Mouse (Mus musculus) layer of hippocampus, postnatal 10 days (tissue): ENCODE data around the gene Dnm1. TPM values are rescaled to one million over a fixed set of nuclear protein-coding genes. Genes with fewer than 3 reads are reported as not detected.

Experiments
- DNase-seq, 2 experiments: peaks; one replicate each; pipeline ENCODE4 v3.0.0; 2021; ENCODE audit warnings: low spot score in 2 of 2
- microRNA-seq, 2 experiments: library from miRNA; unstranded; fragments of <30 nt; microRNA quantifications; one replicate each; pipeline ENCODE4 v1.2.0; 2021
- total RNA-seq, 2 experiments: library from RNA; stranded (reverse); gene quantifications; 2 replicates each; pipeline ENCODE4 v1.2.3; 2021

The Dnm1 gene
- total RNA-seq, 2 experiments from 2014 or later, result 715 to 725 TPM

GRCm38 (mm10) chr2:32287334-32287840, 65.8 kb downstream of the Dnm1 start, which contains the start of gene Golga2:
TSS of gene Golga2 (plus strand) at chr2:32287384.
- DNase-seq, result no peak

DNA sequence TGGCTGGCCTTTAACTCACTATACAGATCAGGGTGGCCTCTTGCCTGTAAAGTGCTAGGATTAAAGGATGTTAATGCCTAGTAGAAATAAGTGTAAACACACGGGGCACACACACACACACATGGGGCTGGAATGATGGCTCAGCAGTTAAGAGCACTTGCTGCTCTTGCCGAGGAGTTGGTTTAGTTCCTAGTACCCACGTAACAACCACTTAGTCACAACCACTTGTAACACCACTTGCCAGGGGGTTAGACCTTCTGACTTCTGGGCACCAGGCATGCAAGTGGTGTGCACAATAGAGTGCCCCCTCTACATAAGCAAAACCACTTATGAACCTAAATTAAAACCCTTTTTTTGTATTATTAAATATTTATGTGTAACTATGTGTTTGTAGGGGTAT, 69.2 kb downstream of the Dnm1 start:
- no peak for DNase-seq

- peak; percentile 38 to 42 for DNase-seq
Measured at GRCm38 (mm10) chr2:32282727-32283126, 70.4 kb downstream of the Dnm1 start.

DNA sequence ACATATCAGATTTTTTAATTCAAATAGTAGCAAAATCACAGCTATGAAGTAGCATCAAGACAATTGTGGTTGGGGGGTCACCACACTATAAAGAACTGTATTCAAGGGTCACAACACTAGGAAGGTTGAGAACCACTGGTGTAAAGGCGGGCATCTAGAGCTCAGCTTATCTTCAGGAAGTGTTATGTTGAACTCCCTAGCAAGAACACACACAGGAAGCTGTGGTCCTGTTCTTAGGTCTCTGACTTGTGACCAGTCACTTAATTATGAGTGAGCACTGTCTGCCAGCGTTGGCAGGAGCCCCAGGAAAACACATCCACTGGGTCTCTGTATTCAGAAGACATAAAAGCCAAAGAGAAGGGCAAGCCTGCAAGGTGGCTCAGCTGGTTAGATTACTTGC, 70.8 kb downstream of the Dnm1 start:
- DNase-seq, result no peak

DNA sequence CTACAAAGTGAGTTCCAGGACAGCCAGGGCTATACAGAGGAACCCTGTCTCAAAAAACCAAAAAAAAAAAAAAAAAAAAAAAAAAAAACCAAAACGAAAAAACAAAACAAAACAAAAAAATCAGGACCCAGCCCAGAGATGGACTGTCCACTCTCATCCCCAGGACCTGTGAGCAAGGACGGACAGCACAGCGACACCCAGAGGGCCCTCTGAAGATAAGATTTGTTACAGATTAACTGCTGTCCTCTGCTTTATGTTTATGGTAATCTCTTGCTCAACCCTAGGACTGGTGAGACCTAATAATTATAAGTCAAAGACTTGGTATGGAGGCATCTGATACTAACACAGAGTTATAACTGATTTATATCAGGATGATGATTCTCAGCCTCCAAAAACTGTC, 77.3 kb downstream of the Dnm1 start:
- no peak for DNase-seq

DNA sequence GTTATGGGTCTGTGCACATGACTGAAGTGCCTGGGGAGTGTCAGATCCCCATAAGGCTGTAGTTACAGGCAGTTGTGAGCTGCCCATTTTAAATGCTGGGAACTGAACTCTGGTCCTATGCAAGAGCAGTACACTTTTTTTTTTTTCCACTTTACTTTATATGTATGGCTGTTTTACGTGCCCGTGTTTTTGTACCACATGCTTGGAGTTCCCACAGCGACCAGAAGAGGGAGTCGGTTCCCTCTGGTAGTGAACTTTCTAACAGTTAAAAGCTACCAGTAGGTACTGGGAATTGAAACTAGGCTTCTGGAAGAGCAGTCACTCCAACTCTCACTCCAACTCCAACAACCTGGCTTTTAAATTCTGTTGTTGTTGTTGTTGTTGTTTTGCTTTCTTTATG, 92.5 kb downstream of the Dnm1 start:
- DNase-seq, result peak; percentile 29 to 50

DNA sequence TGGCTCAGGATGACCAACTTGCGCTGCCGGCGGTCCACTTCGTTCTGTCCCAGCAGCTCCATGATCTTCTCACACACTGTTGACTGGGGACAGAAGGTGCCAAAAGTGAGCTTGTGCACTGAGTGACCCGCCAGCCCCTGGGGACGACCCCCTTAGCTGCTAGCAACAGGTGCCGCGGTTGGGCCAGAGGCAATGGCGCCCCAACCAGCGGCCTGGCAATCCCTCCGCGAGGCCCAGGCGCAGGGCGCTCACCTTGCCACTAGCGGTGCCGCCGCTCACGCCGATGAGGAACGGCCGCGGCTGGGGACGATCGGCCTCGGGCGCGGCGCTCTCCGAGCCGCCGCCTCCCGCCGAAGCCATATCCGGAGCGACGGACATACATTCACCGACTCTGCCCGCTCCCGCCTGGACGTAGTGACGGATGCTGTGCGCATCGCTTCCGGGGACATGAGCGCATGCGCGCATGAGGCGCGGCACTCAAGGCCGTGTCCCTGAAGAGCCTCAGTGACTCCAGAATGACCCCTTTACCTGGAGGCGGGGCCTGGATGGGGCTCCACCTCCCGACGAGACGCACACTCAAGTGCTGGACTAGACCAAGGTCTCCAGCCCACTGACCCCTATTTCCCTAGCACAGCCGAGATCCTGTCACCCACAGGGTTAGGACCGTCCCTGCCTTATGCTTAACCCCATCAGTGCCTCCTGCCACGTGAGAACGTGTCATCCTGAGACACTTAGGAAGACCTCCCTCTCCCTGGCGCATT, 93.3 kb downstream of the Dnm1 start, which contains the start of gene Uck1:
TSS of gene Uck1 (minus strand) at position 503 of the 761 bp plus-strand sequence.
- DNase-seq, result peak; percentile 82 to 88

GRCm38 (mm10) chr2:32258887-32259533, 94.1 kb downstream of the Dnm1 start:
- no peak for DNase-seq

Small RNAs within 50 kb of the gene (microRNA-seq; reads per million reads assigned to microRNA genes)
- gene Gm23363 (0 to 0.39 reads per million in 2 experiments), gene Mir199b (0.39 to 2.0 reads per million in 2 experiments)

Other genes with a start within 250 kb of the Dnm1 start
- gene Prrc2b, start 202.3 kb downstream of the Dnm1 start, total RNA-seq, result 100 to 1,000 TPM; 272 to 279 TPM
- gene Pomt1, start 116.7 kb downstream of the Dnm1 start, total RNA-seq, result 10 to 100 TPM; 28.2 to 28.5 TPM
- gene Uck1, start 93.2 kb downstream of the Dnm1 start, total RNA-seq, result 10 to 100 TPM; 64.8 to 64.9 TPM
- 10 to 100 TPM; 75.1 to 78.9 TPM for gene Golga2, start 66.0 kb downstream of the Dnm1 start, total RNA-seq
- 100 to 1,000 TPM; 237 to 239 TPM for gene Swi5, start 65.3 kb downstream of the Dnm1 start, total RNA-seq
- 10 to 100 TPM; 74.6 to 75.0 TPM for gene Ciz1, start 1.0 kb downstream of the Dnm1 start, total RNA-seq
- 100 to 1,000 TPM; 163 to 168 TPM for gene 1110008P14Rik, start 28.6 kb upstream of the Dnm1 start, total RNA-seq
- 1 to 10 TPM; 2.4 to 2.9 TPM for gene Lcn2, start 34.9 kb upstream of the Dnm1 start, total RNA-seq
- 10 to 100 TPM; 42.0 to 42.5 TPM for gene Ptges2, start 42.6 kb upstream of the Dnm1 start, total RNA-seq
- 1 to 10 TPM; 3.4 TPM for gene Naif1, start 97.1 kb upstream of the Dnm1 start, total RNA-seq
- gene Slc25a25, start 98.1 kb upstream of the Dnm1 start, total RNA-seq, result 10 to 100 TPM; 46.0 to 48.9 TPM
- 10 to 100 TPM; 34.8 to 38.0 TPM for gene Fam102a, start 182.0 kb upstream of the Dnm1 start, total RNA-seq
- gene Dpm2, start 217.5 kb upstream of the Dnm1 start, total RNA-seq, result 10 to 100 TPM; 69.6 to 88.4 TPM
- 1 to 10 TPM; 6.4 to 7.1 TPM for gene Pip5kl1, start 221.5 kb upstream of the Dnm1 start, total RNA-seq
- gene 9430097D07Rik, start 222.3 kb upstream of the Dnm1 start, total RNA-seq, result under 1 TPM; 0.45 to 0.64 TPM
- 10 to 100 TPM; 41.9 to 47.1 TPM for gene St6galnac4, start 233.8 kb upstream of the Dnm1 start, total RNA-seq
- gene St6galnac6, start 246.4 kb upstream of the Dnm1 start, total RNA-seq, result 100 to 1,000 TPM in 1 of 2 experiments, 10 to 100 TPM in 1; 99.1 to 104 TPM